Mouse (Mus musculus) heart, adult 11 months (tissue): ENCODE measurements around the gene Tecr.

Experiments
- DNase-seq: peaks from one replicate; pipeline ENCODE4 v3.0.0; 2022

The Tecr gene

GRCm38 (mm10) chr8:83578131-83579055, 29.4 kb downstream of the Tecr start:
- peak; percentile 95 for DNase-seq

DNA sequence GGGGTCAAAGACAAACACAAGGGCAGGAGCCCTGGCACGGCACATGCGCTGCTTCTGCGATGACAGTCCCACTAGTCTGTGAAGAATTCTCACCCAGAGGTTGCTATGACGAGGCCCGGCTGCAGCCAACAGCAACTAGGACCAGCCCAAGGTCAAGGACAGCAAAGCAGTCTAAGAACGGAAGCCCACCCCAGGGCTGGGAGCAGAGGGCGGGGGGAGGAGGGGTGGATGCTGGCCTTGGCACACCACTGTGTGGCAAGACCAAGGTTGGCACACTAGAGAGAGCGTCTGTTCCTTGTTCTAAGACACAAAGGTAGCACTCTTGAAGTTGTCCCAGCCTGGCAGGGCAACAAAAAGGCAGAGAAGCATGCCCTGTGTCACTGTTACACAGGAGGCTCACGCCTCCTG, 30.4 kb downstream of the Tecr start:
- DNase-seq: peak; percentile 98

GRCm38 (mm10) chr8:83576921-83577320, 30.9 kb downstream of the Tecr start:
- peak; percentile 91 for DNase-seq

DNA sequence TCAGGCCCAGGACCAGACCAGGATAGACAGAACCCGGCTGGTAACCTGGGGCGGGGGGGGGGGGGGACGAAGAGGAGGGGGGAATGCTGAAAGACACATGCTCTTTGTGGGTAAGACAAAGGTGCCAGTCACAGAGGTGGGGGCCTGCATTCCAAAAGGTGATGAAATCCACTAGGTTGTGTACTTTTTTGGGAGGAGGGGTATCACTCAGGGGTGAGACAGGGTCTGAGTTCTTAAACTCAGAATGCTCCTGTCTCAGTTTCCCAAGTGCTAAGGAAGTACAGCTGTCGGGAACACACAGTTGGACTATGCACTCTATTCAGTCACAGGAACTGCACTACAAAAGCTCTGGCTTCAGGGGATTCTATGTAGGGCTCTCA, 31.3 kb downstream of the Tecr start:
- peak; percentile 71 for DNase-seq

DNA sequence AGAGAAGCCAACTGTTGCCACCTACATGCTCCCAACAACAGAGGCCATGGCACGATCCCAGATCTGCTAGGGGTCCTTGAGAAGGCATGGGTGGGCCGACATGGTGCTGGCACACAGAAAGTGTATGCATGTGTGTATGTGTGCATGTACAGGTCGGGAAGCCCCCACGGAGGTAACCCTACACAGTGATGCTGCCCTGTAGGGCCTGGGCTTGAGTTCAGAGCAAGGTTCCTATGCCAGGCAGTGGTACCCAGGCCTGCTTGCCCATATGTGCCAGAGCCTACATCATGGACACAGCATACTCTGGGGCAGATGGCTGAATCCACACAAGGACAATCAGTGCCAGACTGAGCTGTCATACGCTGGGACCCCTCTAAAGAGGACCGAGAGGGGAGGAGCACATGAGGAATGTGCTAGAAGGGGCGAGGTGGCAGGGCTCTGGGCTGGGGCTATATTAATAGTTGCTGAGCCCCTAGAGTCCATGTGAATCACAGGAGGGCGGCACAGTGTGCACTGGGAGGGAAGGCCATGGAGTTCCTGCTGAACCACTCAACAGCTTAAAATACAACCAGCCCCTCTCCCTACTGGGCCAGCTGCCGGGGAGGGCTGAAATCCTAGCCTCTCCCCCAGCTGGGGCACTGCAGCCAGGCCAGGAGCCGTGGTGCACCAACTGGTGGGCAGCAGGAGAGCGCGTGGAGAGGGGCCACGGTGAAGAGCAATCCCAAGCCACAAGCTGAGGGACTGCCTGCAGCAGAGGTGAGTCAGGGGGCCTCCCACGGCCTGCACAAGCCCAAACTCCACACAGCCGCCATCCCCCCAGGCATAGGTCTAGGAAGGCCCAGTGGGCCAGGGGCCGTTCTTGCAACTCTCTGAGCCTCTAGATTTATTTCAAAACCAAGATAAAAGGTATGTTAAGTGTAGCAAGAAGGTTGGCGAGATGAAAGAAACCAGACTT, 31.9 kb downstream of the Tecr start:
- peak; percentile 98 for DNase-seq

DNA sequence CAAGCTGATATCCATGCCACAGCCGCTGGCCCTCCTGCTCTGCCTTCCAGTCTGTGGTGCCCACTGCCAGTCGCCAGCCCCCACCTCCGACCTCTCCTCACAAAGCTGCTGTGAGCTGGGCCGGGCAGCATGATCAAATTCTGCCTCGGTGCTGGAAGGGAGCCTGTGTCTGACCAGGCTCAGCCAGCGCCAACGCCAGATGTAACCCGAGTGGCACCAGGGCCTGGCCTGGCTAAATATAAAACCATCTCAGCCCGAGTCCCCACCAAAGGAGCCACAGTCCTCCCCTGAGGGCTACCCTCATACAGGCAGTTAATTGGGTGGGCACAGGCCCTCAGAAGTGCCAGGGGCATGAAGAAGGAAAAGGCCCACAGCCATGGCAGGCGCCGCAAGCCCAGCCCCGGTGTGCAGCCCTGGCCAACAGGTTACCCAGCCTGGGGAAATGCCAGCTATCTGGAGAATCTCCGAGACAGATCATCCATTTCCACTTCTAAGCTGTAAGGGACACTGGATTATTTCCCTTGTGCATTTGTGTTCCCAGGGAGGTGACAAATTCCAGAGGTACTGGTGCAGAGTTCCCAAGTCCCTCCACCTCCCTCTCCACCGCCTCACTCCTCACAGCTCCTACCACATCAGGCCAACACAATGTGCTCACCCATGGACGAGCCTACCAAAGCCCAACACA, 33.0 kb downstream of the Tecr start:
- DNase-seq: peak; percentile 96

DNA sequence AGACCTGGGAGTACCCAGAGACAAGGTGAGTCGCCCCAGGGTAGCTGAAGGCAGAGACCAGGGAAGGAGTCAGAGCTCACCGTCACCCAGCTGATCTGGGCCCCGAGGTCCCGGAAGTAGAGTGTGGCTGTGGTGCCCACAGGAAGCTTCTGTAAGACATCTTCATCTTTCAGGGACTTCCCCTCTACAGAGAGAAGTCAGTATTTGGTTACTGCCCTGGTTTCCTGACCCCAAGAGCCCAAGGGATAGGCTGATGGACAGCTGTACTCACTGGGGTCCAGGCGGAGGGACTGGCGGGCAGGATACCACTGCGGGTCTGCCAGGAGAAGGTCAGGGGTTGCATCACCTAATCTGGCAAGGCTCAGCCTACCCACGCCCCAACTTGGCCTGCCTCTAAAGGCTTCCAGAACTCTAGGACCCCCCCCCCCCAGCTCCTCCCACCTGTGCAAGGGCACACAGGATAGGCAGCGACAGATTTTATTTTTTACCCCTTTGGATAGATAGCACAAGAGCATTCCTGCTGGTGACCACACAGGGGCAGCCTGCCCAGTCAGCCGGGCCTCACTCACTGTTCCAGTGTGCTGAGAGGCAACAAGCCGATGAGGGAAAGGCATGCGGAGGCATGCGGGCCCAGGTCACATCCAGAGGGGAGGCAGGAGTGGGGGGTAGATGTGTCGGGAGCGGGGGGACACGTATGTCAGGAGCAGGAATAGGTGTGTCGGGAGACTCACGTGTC, 34.5 kb downstream of the Tecr start:
- DNase-seq: peak; percentile 97

- DNase-seq: peak; percentile 91
These were observed 35.4 kb downstream of the Tecr start for GRCm38 (mm10) chr8:83572246-83572812.

DNA sequence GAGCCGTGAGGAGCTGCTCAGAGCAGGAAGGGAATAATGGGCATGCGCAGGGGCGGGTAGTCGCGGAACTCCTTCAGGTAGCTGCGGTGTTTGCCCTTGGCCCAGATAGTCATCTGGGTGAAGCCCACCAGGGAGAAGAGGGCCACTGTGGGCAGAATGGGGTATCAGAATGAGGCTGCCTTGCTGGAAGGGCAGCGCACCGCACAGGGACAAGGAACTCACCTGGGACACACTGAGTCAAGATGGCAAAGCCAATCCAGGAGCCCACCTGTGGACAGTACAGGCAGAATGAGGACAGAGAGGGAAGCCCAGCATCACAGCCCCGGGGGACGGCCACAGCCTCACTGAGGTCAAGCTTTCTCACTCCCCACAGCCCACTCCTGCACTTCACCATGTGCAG, 36.0 kb downstream of the Tecr start:
- DNase-seq: peak; percentile 92

DNA sequence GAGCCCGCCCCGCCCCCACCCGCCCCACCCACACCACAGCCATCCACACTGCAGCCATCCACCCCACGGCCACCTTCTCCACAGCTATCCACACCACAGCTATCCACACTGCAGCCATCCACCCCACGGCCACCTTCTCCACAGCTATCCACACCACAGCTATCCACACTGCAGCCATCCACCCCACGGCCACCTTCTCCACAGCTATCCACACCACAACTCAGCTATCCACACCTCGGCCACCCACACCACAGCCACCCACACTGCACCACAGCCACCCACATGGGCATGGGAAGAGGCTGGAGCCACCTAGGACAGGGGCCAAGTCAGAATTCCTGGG, 36.8 kb downstream of the Tecr start:
- DNase-seq: peak; percentile 91

DNA sequence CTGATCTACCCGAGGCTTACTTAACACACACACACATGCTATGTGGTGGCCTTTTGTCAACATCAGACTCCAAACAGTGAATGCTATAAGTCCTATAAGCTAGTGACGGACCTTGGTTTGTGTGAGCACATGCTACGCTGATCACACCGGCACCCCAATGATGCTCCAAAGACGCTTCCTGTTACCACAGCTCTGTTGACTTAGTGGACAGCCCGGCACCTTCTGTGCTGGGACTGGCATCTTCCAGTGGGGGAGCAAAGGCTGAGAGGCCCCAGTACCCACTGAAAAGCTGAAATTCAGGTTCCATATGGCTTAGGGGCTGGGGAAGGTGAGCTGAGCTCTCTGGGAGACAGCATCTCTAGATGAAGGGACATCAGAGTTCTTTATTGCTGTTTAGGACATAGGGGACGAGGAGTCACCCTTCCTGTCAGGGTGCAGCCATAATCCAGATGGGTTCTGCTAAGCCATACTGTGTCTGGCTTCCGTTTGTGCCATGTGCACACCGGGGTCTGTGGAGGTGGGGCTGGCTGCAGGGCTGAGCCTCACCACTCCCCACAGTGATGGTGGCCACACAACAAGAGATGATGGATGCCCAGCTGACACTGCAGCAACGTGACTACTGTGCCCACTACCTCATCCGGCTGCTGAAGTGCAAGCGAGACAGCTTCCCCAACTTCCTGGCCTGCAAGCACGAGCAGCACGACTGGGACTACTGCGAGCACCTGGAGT, 37.3 kb downstream of the Tecr start:
- peak; percentile 89 for DNase-seq

DNA sequence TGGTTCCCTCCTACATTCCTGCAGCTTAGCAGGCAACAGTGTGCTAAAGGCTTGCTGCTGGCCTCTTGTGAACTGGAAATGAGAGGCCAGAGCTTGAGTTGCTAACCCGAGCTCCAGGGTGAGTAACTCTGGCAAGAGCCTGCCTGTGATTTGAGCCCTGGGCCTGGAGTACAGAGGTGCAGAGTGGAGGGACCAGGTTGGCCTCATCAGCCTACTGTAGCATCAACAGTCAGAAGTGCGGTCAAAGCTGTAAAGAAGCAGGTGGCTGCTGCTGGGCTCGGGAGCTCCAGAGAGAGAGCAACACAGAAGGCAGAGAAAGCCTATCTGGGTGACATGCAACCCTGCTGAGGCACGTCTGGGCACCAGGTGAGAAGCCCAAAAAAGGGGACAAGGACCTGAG, 38.6 kb downstream of the Tecr start:
- DNase-seq: peak; percentile 89

DNA sequence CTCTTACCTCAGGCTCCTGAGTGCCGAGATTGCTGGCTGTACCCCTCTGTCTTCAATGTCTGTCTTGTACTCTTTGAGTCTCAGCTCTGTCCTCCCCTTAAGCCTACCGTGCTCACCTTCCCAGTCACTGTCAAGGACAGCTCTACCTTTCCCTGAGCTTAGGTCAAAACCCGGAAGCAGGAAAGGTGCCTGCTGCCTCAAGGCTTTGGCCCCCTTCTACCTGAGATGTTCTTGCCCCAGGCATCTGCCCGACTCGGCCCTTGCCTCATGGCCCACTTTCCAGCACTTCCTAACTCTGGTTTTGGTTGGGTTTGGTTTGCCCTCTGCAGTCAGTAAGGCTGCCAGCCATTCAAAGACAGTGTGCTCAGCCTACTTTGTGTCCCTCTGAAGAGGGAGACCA, 39.0 kb downstream of the Tecr start:
- DNase-seq: peak; percentile 70

GRCm38 (mm10) chr8:83568128-83568527, 39.6 kb downstream of the Tecr start:
- DNase-seq: peak; percentile 82

GRCm38 (mm10) chr8:83567668-83568067, 40.1 kb downstream of the Tecr start:
- DNase-seq: peak; percentile 87

DNA sequence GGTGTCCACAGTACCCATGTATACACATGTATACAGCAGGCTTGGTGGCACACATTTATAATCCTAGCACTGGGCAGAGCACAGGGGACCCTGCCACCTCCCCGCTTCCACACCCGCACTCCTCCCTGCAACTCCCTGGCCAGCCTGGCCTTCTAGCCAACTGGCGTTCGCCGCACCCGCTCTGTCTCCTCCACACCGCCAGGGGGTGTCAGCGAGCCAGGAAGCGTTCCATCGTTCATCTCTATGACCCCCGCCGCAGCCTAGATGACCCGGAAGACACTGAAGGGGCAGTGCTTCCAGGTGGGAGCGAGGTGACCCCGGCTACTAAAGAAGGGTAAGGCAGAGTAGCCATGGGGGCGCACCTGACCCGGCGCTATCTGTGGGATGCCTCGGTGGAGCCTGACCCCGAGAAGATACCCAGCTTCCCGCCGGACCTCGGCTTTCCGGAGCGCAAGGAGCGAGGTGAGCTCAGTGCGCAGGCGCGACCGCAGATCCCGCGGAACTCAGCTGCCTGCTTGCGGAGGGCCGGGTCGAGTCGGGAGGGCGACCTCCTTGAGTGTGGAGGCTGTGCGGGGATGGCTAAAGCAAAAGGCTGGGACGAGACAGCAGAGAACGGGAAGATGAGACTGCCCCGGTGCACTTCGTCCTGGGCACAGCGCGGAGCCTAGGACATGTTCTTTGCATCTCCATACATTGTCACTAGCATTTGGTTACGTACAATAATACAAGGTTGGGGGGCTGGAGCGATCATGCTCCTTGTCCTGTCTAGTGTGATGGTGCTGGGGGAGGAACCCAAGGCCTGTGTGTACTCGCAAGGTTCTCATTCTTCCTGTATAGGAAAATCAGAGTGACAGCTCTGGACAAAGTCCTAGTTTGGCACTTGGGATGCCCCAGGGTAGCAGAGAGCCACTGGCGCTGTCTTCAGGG, 41.0 kb downstream of the Tecr start, which contains the start of gene Ndufb7:
Gene Ndufb7, plus strand, starts transcription at position 203 of the 927 bp plus-strand sequence.
- DNase-seq: peak; percentile 99

DNA sequence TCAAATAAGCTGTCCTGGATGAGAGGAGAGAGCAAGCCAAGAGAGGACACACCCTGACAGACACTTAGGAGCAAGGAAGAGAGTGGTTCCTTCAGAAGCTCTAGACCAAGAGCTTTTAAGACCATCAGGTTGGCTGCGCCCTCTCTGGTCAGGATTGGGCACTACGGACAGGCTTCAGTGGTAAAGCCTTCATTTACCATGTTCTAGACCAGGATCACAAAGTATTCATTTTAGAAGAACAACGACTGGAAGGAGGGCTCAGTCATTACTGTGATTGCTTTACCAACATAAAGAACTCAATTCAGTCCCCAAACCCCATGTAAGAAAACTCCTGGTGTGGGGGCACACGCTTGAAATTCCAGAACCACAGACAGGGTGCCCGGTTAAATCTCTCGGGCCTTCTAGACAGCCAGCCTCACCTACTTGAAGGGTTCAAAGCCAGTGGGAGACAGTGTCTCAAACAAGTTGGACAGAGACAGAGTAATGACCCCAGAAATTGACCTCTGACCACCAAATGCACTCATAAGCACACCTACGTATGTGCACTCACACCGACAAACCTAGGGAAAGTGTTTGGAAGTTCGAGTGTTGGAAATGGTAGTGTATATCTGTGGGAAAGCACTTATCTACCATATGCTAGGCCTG, 41.9 kb downstream of the Tecr start:
- peak; percentile 86 for DNase-seq

DNA sequence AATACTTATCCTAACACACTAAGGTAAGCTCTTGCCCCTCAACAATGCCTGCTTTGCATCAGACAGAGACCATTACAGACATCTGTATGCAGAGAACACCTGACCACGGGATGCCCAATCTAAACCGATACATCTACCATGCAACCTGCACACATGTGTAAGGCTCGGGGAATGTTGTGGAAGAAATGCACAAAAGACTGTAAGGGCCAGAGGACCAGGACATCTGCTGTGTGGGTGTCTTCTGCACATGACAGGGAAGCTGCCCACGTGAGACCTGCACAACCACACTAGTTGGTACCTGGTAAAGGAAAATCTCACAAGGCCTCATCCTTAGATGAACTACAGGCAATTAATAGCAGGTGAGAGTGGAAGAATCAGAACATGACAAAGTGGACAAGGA, 44.5 kb downstream of the Tecr start:
- peak; percentile 84 for DNase-seq

DNA sequence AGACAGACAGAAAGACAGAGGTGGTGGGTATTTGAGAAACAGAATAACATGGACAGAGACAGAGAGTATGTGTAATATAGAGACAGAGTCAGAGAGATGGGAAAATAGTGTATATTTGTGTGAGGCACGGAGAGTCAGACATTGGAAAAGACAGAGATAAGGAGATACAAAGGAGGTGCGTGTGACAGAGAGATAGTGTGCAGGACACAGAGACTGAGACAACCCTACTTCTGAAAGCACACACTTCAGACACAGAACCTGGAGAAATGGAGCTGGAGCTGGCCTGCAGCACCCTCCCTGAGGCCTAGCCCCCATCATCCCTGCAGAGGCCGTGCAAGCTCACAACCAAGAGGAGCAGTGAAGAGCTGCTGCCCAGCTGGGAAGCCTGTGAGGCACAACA, 45.1 kb downstream of the Tecr start:
- peak; percentile 72 for DNase-seq

- DNase-seq: no peak
These were observed 72.0 kb downstream of the Tecr start, which contains the start of gene Olfr370 for GRCm38 (mm10) chr8:83535736-83536135. Olfr370 (plus strand) TSS chr8:83535780.
